Mouse (Mus musculus) spleen, adult 2 months (tissue): Measurements from ENCODE around the gene Ifnar1.

ENCODE experiments used
- CTCF ChIP-seq: fragments of 200-500 bp; IDR thresholded peaks from 2 replicates; pipeline ENCODE4 v1.5.1; 2011; ENCODE audit warnings: mild to moderate bottlenecking, inconsistent platforms; ENCODE audit not compliant: insufficient read depth, insufficient read length, insufficient replicate concordance; ENCODE audit errors: extremely low read depth
- POLR2A ChIP-seq: fragments of 200-500 bp; IDR thresholded peaks from 2 replicates; pipeline ENCODE4 v1.6.1; 2011; ENCODE audit warnings: low read depth, low read length, inconsistent platforms

DNA sequence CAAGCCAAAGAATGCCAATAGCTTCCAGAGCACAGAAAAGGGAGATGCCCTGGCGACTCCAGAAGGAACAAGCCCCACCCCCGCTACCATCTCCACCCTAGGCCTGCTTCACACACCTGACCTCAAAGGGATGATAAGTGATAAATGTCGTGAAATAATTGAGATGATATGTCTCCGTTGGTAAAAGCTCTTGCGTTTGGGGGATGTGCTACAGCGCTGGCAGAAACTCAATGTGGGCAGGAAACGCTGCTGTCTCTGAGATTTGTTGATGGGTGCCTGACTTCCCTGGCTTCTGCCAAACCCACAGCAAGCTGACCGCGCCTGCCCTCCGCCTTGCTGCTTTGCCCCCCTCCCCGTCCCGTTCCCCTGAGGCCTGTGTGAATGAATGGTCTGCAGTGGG, 68.6 kb downstream of the Ifnar1 start:
- TF ChIP-seq POLR2A, result no peak
- TF ChIP-seq CTCF, result no peak
